Mouse (Mus musculus): Measurements from ENCODE around the gene Ppp3cb.
"Not testable (repeated sequence)": the region's sequence is repeated elsewhere in the genome, so short reads cannot be mapped to it uniquely, and the experiment has no call there.

The Ppp3cb gene

GRCm38 (mm10) chr14:20546415-20546814 lies at the start of gene Ppp3cb:
Gene Ppp3cb (minus strand): TSS chr14:20546573.
- peak; percentile 87 for ATAC-seq (ENCODE audit: low TSS enrichment)

- peak; percentile 93 for ATAC-seq (ENCODE audit: low TSS enrichment)
Measured at GRCm38 (mm10) chr14:20595781-20596180, 49.4 kb upstream of the Ppp3cb start.

GRCm38 (mm10) chr14:20587458-20587857 lies 41.1 kb upstream of the Ppp3cb start:
- ATAC-seq (ENCODE audit: low TSS enrichment): no peak

GRCm38 (mm10) chr14:20578822-20579407 lies 32.5 kb upstream of the Ppp3cb start:
- no peak for ATAC-seq (ENCODE audit: low TSS enrichment)

GRCm38 (mm10) chr14:20576179-20576578 lies 29.8 kb upstream of the Ppp3cb start:
- peak; percentile 85 for ATAC-seq (ENCODE audit: low TSS enrichment)

- ATAC-seq (ENCODE audit: low TSS enrichment): not testable (repeated sequence)
Measured at GRCm38 (mm10) chr14:20573196-20573595, 26.8 kb upstream of the Ppp3cb start.

- ATAC-seq (ENCODE audit: low TSS enrichment): no peak
Measured at GRCm38 (mm10) chr14:20565256-20566021, 19.1 kb upstream of the Ppp3cb start.

- ATAC-seq (ENCODE audit: low TSS enrichment): no peak
Measured at GRCm38 (mm10) chr14:20564692-20565091, 18.3 kb upstream of the Ppp3cb start.

- ATAC-seq (ENCODE audit: low TSS enrichment): no peak
Measured at GRCm38 (mm10) chr14:20561897-20562296, 15.5 kb upstream of the Ppp3cb start.

GRCm38 (mm10) chr14:20550136-20550535 lies 3.8 kb upstream of the Ppp3cb start:
- ATAC-seq (ENCODE audit: low TSS enrichment): no peak

- peak; percentile 85 for ATAC-seq (ENCODE audit: low TSS enrichment)
Measured at GRCm38 (mm10) chr14:20545529-20546331, 643 bp downstream of the Ppp3cb start.

- ATAC-seq (ENCODE audit: low TSS enrichment): no peak
Measured at GRCm38 (mm10) chr14:20544467-20545411, 1.6 kb downstream of the Ppp3cb start.

GRCm38 (mm10) chr14:20529643-20530042 lies 16.7 kb downstream of the Ppp3cb start:
- ATAC-seq (ENCODE audit: low TSS enrichment): no peak

- peak; percentile 84 for ATAC-seq (ENCODE audit: low TSS enrichment)
Measured at GRCm38 (mm10) chr14:20520179-20520578, 26.2 kb downstream of the Ppp3cb start.

GRCm38 (mm10) chr14:20508424-20508823 lies 37.9 kb downstream of the Ppp3cb start:
- ATAC-seq (ENCODE audit: low TSS enrichment): peak; percentile 67

- ATAC-seq (ENCODE audit: low TSS enrichment): peak; percentile 79; the same call in 1 of the 2 replicates
Measured at GRCm38 (mm10) chr14:20502966-20503365, 43.4 kb downstream of the Ppp3cb start.

- no peak for ATAC-seq (ENCODE audit: low TSS enrichment)
Measured at GRCm38 (mm10) chr14:20499982-20500381, 46.4 kb downstream of the Ppp3cb start.

- ATAC-seq (ENCODE audit: low TSS enrichment): no peak
Measured at GRCm38 (mm10) chr14:20496603-20497002, 49.8 kb downstream of the Ppp3cb start, which contains the start of gene Mss51. Gene Mss51 (minus strand): TSS chr14:20496901.

- no peak for ATAC-seq (ENCODE audit: low TSS enrichment)
Measured at GRCm38 (mm10) chr14:20486031-20486430, 60.3 kb downstream of the Ppp3cb start.

GRCm38 (mm10) chr14:20482051-20482751 lies 64.2 kb downstream of the Ppp3cb start:
- ATAC-seq (ENCODE audit: low TSS enrichment): no peak

GRCm38 (mm10) chr14:20481211-20481610 lies 65.2 kb downstream of the Ppp3cb start:
- ATAC-seq (ENCODE audit: low TSS enrichment): no peak

All from frontal cortex, adult (tissue).